Mouse (Mus musculus): Measurements from ENCODE around the gene Nt5c3.

The Nt5c3 gene

GRCm38 (mm10) chr6:56837166-56837565 is 86.6 kb downstream of the Nt5c3 start:
- DNase-seq (ENCODE audit: low read depth, low spot score) = peak; percentile 91

- DNase-seq (ENCODE audit: low read depth, low spot score) = peak; percentile 65
Measured at GRCm38 (mm10) chr6:56835532-56835931, 88.2 kb downstream of the Nt5c3 start.

- DNase-seq (ENCODE audit: low read depth, low spot score) = peak; percentile 55
Measured at GRCm38 (mm10) chr6:56834769-56835168, 89.0 kb downstream of the Nt5c3 start.

- peak; percentile 57 for DNase-seq (ENCODE audit: low read depth, low spot score)
Measured at GRCm38 (mm10) chr6:56832830-56833229, 90.9 kb downstream of the Nt5c3 start.

GRCm38 (mm10) chr6:56832407-56832796 is 91.3 kb downstream of the Nt5c3 start:
- peak; percentile 52 for DNase-seq (ENCODE audit: low read depth, low spot score)
